ENCODE assay signal across 10 mouse cellular contexts in genomic region chr9:62858266-62859019, GRCm38 (mm10). TPM values are rescaled to one million over a fixed set of nuclear protein-coding genes. Genes with fewer than 3 reads are reported as not detected.
DNase-seq lines count a peak whose midpoint lies in the region; ATAC-seq and TF ChIP-seq lines count a peak whose summit lies in the region.
"Had no signal": no experiment of that assay in that cellular context is flagged by ENCODE, and none has a peak within 500 bp of the region (broad histone marks: within the 10 kb centered on the region; RNA-seq: fewer than 3 reads in every experiment).

No protein-coding gene starts in this region.

- TF ChIP-seq CTCF in lung, postnatal 0 days (IDR thresholded peaks at IDR 0.05): no peak
- TF ChIP-seq CTCF in small intestine, adult 2 months (IDR thresholded peaks at IDR 0.05; ENCODE audit: extremely low read depth, insufficient read length, insufficient replicate concordance, low read depth, low read length): no peak

- H3K4me2 ChIP-seq in lung, postnatal 0 days (replicated peaks; ENCODE audit: low read depth, low read length): peak overlapping the region; percentile 36
- peak overlapping the region; percentile 49 for H3K4me2 ChIP-seq in embryonic facial prominence, embryonic 13.5 days
- peak overlapping the region; percentile 52 for H3K4me2 ChIP-seq in kidney, embryonic 16.5 days (replicated peaks; ENCODE audit: low read depth, low read length)
- H3K4me2 ChIP-seq: heart, embryonic 12.5 days had no signal

- WGBS in lung, postnatal 0 days: 57% methylated on average over 8 of the region's 8 CpGs
- 35% methylated on average over 8 of the region's 8 CpGs for WGBS in embryonic facial prominence, embryonic 13.5 days
- 23% methylated on average over 8 of the region's 8 CpGs for WGBS in kidney, embryonic 16.5 days
- 16% methylated on average over 8 of the region's 8 CpGs for WGBS in small intestine, adult 2 months

- H3K27ac ChIP-seq in lung, postnatal 0 days (ENCODE audit: low read length): peak overlapping the region; percentile 43; the same call in 1 of the 2 replicates
- H3K27ac ChIP-seq in embryonic facial prominence, embryonic 13.5 days: peak overlapping the region; percentile 82
- H3K27ac ChIP-seq in kidney, embryonic 16.5 days (ENCODE audit: low read length): peak overlapping the region; percentile 97
- H3K27ac ChIP-seq in small intestine, adult 2 months (ENCODE audit: insufficient read depth, low read depth, low read length): peak overlapping the region; percentile 96

- H3K27me3 ChIP-seq in lung, postnatal 0 days (replicated peaks; ENCODE audit: insufficient read depth, low read length): no peaks in the 10 kb centered on the region
- no peaks in the 10 kb centered on the region for H3K27me3 ChIP-seq in embryonic facial prominence, embryonic 13.5 days
- H3K27me3 ChIP-seq in kidney, embryonic 16.5 days (ENCODE audit: insufficient read depth, low read length): no peaks in the 10 kb centered on the region
- H3K27me3 ChIP-seq in small intestine, adult 2 months (ENCODE audit: control insufficient read depth, insufficient read depth, low read length): no peaks in the 10 kb centered on the region
- H3K27me3 ChIP-seq: heart, embryonic 12.5 days had no signal

- H3K36me3 ChIP-seq in lung, postnatal 0 days (ENCODE audit: insufficient read depth, low read length): no peaks in the 10 kb centered on the region
- H3K36me3 ChIP-seq in embryonic facial prominence, embryonic 13.5 days: no peaks in the 10 kb centered on the region
- H3K36me3 ChIP-seq in kidney, embryonic 16.5 days (ENCODE audit: insufficient read depth, low read length): no peaks in the 10 kb centered on the region
- H3K36me3 ChIP-seq in small intestine, adult 2 months (ENCODE audit: control insufficient read depth, insufficient read depth, low read length): peaks cover 4% of the 10 kb centered on the region; the same call in 1 of the 2 replicates
- H3K36me3 ChIP-seq: heart, embryonic 12.5 days had no signal

- DNase-seq in lung, postnatal 0 days (ENCODE audit: low spot score): no peak
- no peak for DNase-seq in lung, postnatal 25 days (ENCODE audit: low spot score)
- DNase-seq in left cerebral cortex, adult 11 months (ENCODE audit: low spot score): no peak
- DNase-seq: cerebellum, adult 9-10 months had no signal

- no peaks in the 10 kb centered on the region for H3K9me3 ChIP-seq in lung, postnatal 0 days (ENCODE audit: low read length)
- no peaks in the 10 kb centered on the region for H3K9me3 ChIP-seq in embryonic facial prominence, embryonic 13.5 days
- H3K9me3 ChIP-seq in kidney, embryonic 16.5 days (ENCODE audit: low read length): no peaks in the 10 kb centered on the region
- H3K9me3 ChIP-seq: heart, embryonic 12.5 days had no signal

- no peak for TF ChIP-seq EP300 in lung, postnatal 0 days (IDR thresholded peaks at IDR 0.05)

- no peak overlapping the region for H3K4me3 ChIP-seq in lung, postnatal 0 days (ENCODE audit: low read depth, low read length)
- H3K4me3 ChIP-seq in embryonic facial prominence, embryonic 13.5 days: peak overlapping the region; percentile 16; the same call in 1 of the 2 replicates
- peak overlapping the region; percentile 43 for H3K4me3 ChIP-seq in kidney, embryonic 16.5 days (ENCODE audit: low read length)
- peak overlapping the region; percentile 77 for H3K4me3 ChIP-seq in small intestine, adult 2 months (ENCODE audit: low read depth, low read length)
- H3K4me3 ChIP-seq: heart, embryonic 12.5 days had no signal

- no peak for TF ChIP-seq POLR2A in small intestine, adult 2 months (IDR thresholded peaks at IDR 0.05; ENCODE audit: low read depth, low read length)

- no peak overlapping the region for H3K9ac ChIP-seq in lung, postnatal 0 days (replicated peaks; ENCODE audit: low read depth)
- peak overlapping the region; percentile 32; the same call in 1 of the 2 replicates for H3K9ac ChIP-seq in embryonic facial prominence, embryonic 13.5 days
- H3K9ac ChIP-seq in kidney, embryonic 16.5 days (replicated peaks; ENCODE audit: low read length): peak overlapping the region; percentile 69
- H3K9ac ChIP-seq: heart, embryonic 12.5 days had no signal

- ATAC-seq in lung, postnatal 0 days: no peak
- ATAC-seq in embryonic facial prominence, embryonic 13.5 days (ENCODE audit: insufficient number of reproducible peaks, insufficient read depth, low FRiP score, low TSS enrichment, low read depth): no peak
- ATAC-seq in kidney, embryonic 16.5 days (ENCODE audit: low FRiP score, low TSS enrichment): peak; percentile 17; the same call in 1 of the 2 replicates
- no peak for ATAC-seq in erythroblast, adult 5-6 weeks (replicated peaks; ENCODE audit: low FRiP score, poor library complexity, severe bottlenecking)
- ATAC-seq in megakaryocyte, adult 5-6 weeks (ENCODE audit: poor library complexity, severe bottlenecking): no peak

- peaks cover 14% of the 10 kb centered on the region; the same call in 1 of the 2 replicates for H3K4me1 ChIP-seq in lung, postnatal 0 days (ENCODE audit: insufficient read depth, low read depth, low read length)
- H3K4me1 ChIP-seq in embryonic facial prominence, embryonic 13.5 days: peaks cover 36% of the 10 kb centered on the region
- peaks cover 48% of the 10 kb centered on the region for H3K4me1 ChIP-seq in kidney, embryonic 16.5 days (ENCODE audit: insufficient read depth, low read length)
- H3K4me1 ChIP-seq in small intestine, adult 2 months (ENCODE audit: control insufficient read depth, insufficient read depth, insufficient read length, low read length): peaks cover 12% of the 10 kb centered on the region; the same call in 1 of the 2 replicates

RNA-seq across cellular contexts. Expression of gene Calml4, which starts 0.6 kb away (rescaled TPM):
- polyA plus RNA-seq in lung, postnatal 0 days (2015; fragmentation: Nextera tagmentation; extraction: Ambion mirVana): 19.7 and 20.6 TPM in 2 replicates
- polyA plus RNA-seq in embryonic facial prominence, embryonic 13.5 days (2015; fragmentation: Nextera tagmentation; extraction: Ambion mirVana): 5.9 and 9.8 TPM in 2 replicates
- 140 and 154 TPM in 2 replicates for polyA plus RNA-seq in kidney, embryonic 16.5 days (2015; fragmentation: Nextera tagmentation; extraction: Ambion mirVana)
- 73.8 and 101 TPM in 2 replicates for polyA plus RNA-seq in small intestine, adult 2 months (2012; rRNA removed)
- total RNA-seq in erythroblast, adult 5-6 weeks (2015; ENCODE audit: low replicate concordance): not detected in 2 replicates
- total RNA-seq in erythroblast, adult 5-6 weeks (2017; ENCODE audit: low replicate concordance): not detected in 2 replicates
- not detected in 2 replicates for total RNA-seq in megakaryocyte, adult 5-6 weeks (2015)
- total RNA-seq in megakaryocyte, adult 5-6 weeks (2017): 1.2 TPM in 1 of 2 replicates, not detected in the other

RNA-seq across cellular contexts. Expression of gene Cln6, which starts 19.9 kb away (rescaled TPM):
- 19.1 and 20.3 TPM in 2 replicates for polyA plus RNA-seq in lung, postnatal 0 days (2015; fragmentation: Nextera tagmentation; extraction: Ambion mirVana)
- 15.8 and 21.2 TPM in 2 replicates for polyA plus RNA-seq in embryonic facial prominence, embryonic 13.5 days (2015; fragmentation: Nextera tagmentation; extraction: Ambion mirVana)
- polyA plus RNA-seq in kidney, embryonic 16.5 days (2015; fragmentation: Nextera tagmentation; extraction: Ambion mirVana): 26.4 and 31.3 TPM in 2 replicates
- polyA plus RNA-seq in small intestine, adult 2 months (2012; rRNA removed): 25.0 and 51.2 TPM in 2 replicates
- 6.3 and 11.5 TPM in 2 replicates for total RNA-seq in erythroblast, adult 5-6 weeks (2015; ENCODE audit: low replicate concordance)
- total RNA-seq in erythroblast, adult 5-6 weeks (2017; ENCODE audit: low replicate concordance): 3.9 and 11.3 TPM in 2 replicates
- 38.1 and 51.5 TPM in 2 replicates for total RNA-seq in megakaryocyte, adult 5-6 weeks (2015)
- 24.7 and 27.3 TPM in 2 replicates for total RNA-seq in megakaryocyte, adult 5-6 weeks (2017)

RNA-seq across cellular contexts. Expression of gene Fem1b, which starts 46.7 kb away (rescaled TPM):
- polyA plus RNA-seq in lung, postnatal 0 days (2015; fragmentation: Nextera tagmentation; extraction: Ambion mirVana): 9.2 and 10.8 TPM in 2 replicates
- 19.8 and 20.2 TPM in 2 replicates for polyA plus RNA-seq in embryonic facial prominence, embryonic 13.5 days (2015; fragmentation: Nextera tagmentation; extraction: Ambion mirVana)
- polyA plus RNA-seq in kidney, embryonic 16.5 days (2015; fragmentation: Nextera tagmentation; extraction: Ambion mirVana): 23.1 and 23.5 TPM in 2 replicates
- polyA plus RNA-seq in small intestine, adult 2 months (2012; rRNA removed): 3.0 and 4.7 TPM in 2 replicates
- total RNA-seq in erythroblast, adult 5-6 weeks (2015; ENCODE audit: low replicate concordance): 6.5 and 7.5 TPM in 2 replicates
- 10.0 and 14.7 TPM in 2 replicates for total RNA-seq in erythroblast, adult 5-6 weeks (2017; ENCODE audit: low replicate concordance)
- total RNA-seq in megakaryocyte, adult 5-6 weeks (2015): 14.9 and 15.2 TPM in 2 replicates
- 29.3 and 31.6 TPM in 2 replicates for total RNA-seq in megakaryocyte, adult 5-6 weeks (2017)

Comparison
In these comparisons a context has a peak if more than half of its experiments do, and no peak if none do; other contexts are left out.
1. H3K27ac ChIP-seq: peak in every context shown above with its lines; median percentile 97 in kidney, embryonic 16.5 days; 96 in small intestine, adult 2 months; 82 in embryonic facial prominence, embryonic 13.5 days; 43 in lung, postnatal 0 days.